Mouse (Mus musculus) retina, adult 2 months (tissue): ENCODE results near the gene Gfi1b.

Source experiments
- DNase-seq: peaks from one replicate; pipeline ENCODE4 v3.0.0-alpha.2; 2012; ENCODE audit warnings: low read depth, low spot score

The Gfi1b gene

GRCm38 (mm10) chr2:28622521-28623124 is 841 bp upstream of the Gfi1b start:
- DNase-seq, result no peak

GRCm38 (mm10) chr2:28621111-28621510 is 671 bp downstream of the Gfi1b start:
- no peak for DNase-seq

- no peak for DNase-seq
These were observed 1.3 kb downstream of the Gfi1b start for GRCm38 (mm10) chr2:28620522-28620921.

GRCm38 (mm10) chr2:28619369-28619768 is 2.4 kb downstream of the Gfi1b start:
- DNase-seq, result no peak

- DNase-seq, result no peak
These were observed 2.9 kb downstream of the Gfi1b start for GRCm38 (mm10) chr2:28618777-28619336.

- no peak for DNase-seq
These were observed 4.0 kb downstream of the Gfi1b start for GRCm38 (mm10) chr2:28617498-28618486.

- DNase-seq, result no peak
These were observed 4.9 kb downstream of the Gfi1b start for GRCm38 (mm10) chr2:28616874-28617273.

- DNase-seq, result no peak
These were observed 5.4 kb downstream of the Gfi1b start for GRCm38 (mm10) chr2:28616358-28616757.

GRCm38 (mm10) chr2:28613599-28613998 is 8.2 kb downstream of the Gfi1b start:
- DNase-seq, result no peak

GRCm38 (mm10) chr2:28612436-28613063 is 9.2 kb downstream of the Gfi1b start:
- no peak for DNase-seq

- DNase-seq, result no peak
These were observed 10.4 kb downstream of the Gfi1b start for GRCm38 (mm10) chr2:28611407-28611787.

- DNase-seq, result no peak
These were observed 10.9 kb downstream of the Gfi1b start for GRCm38 (mm10) chr2:28610716-28611406.

- no peak for DNase-seq
These were observed 11.9 kb downstream of the Gfi1b start for GRCm38 (mm10) chr2:28609851-28610250.

- DNase-seq, result no peak
These were observed 14.2 kb downstream of the Gfi1b start for GRCm38 (mm10) chr2:28607341-28608165.

GRCm38 (mm10) chr2:28606601-28607340 is 15.0 kb downstream of the Gfi1b start:
- DNase-seq, result no peak

GRCm38 (mm10) chr2:28605789-28606541 is 15.8 kb downstream of the Gfi1b start:
- DNase-seq, result no peak

- DNase-seq, result no peak
These were observed 18.2 kb downstream of the Gfi1b start for GRCm38 (mm10) chr2:28603542-28603941.

- no peak for DNase-seq
These were observed 19.8 kb downstream of the Gfi1b start for GRCm38 (mm10) chr2:28601720-28602590.
